Mouse (Mus musculus) stomach, adult 2 months (tissue): ENCODE results near the gene Gm21988. TPM values are rescaled to one million over a fixed set of nuclear protein-coding genes. Genes with fewer than 3 reads are reported as not detected.

Experiments used
- polyA plus RNA-seq: library from polyadenylated mRNA; depleted of rRNA; stranded (reverse); fragments of >200 nt; gene quantifications from 2 replicates; pipeline ENCODE4 v1.2.3, GENCODE M21; 2012; rRNA removed

The Gm21988 gene
- polyA plus RNA-seq, result 4.3 and 5.2 TPM in 2 replicates

DNA sequence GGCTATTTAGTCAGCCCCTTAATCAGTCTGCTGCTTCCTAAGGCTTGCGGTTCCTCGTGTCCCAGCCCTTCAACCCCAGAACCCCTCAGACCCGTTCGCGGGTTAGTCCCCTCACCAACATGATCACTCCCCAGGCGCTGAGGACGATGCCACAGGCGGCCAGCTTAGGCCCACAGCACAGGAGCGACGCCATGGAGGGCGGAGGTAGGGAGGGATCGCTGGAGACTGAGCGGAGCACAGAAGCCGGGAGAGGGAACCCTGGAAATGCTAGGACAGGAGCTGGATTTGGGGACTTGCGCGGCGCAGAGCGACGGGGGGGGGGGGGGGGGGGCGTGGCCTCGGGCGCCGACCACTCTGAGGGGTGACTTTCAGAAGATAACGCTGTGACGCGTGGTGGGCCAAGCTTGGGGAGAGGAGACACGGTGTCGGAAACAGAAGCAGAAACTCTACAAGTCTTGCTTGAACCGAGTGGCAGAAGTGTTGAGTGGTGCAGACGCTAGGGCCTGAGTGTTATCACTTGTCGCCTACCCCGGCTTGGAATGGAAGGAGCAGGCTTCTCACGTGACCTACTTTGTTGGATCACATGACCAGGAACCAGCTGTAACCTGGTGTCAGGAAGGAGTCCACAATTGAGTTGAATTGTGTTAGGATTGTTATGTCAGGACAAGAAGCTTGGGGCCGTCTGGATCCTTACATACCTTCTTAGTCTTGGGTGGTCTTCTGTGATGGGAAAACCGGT is at the start of gene Gm21988, which contains the start of gene Rnasek:
Gene Gm21988, minus strand, starts transcription at position 290 of the 739 bp plus-strand sequence.
Gene Rnasek, minus strand, starts transcription at position 302 of the 739 bp plus-strand sequence.

DNA sequence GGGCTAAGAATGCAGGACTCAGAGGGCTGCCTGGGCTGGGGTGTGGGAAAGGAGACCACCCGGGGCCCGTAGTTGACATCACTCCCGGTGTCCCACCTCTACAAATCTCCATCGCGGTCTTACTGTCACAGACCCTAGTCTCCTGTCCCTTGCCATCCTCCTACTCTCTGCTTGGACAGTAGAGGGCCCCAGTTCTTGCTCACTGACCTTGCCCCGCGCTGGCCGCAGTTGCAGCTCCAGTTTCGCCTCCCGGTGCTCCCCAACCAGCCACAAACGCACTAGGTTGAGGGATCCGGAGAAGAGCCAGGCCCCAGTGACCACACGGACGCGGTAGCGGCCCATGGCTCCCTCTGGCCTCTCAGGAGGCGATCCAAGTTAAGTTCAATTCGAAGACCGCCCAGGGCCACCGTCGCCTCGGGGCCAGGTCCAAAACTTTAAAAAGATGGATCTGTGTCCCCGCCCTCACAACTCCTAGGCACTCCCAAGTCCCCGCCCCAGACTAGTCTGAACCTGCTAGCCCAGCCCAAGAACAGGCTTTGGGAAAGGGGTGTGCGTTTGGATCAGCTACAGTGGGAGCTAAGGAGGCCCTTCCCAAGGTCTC is 15.4 kb upstream of the Gm21988 start, which contains the start of gene Alox12:
Gene Alox12, minus strand, starts transcription at position 423 of the 601 bp plus-strand sequence.

GRCm38 (mm10) chr11:70237457-70238167 is 2.0 kb downstream of the Gm21988 start, which contains the start of gene 0610010K14Rik:
Gene 0610010K14Rik (minus strand): TSS chr11:70237914.

GRCm38 (mm10) chr11:70229260-70230010 is 10.2 kb downstream of the Gm21988 start, which contains the start of gene Bcl6b:
Gene Bcl6b (minus strand): TSS chr11:70229798.

DNA sequence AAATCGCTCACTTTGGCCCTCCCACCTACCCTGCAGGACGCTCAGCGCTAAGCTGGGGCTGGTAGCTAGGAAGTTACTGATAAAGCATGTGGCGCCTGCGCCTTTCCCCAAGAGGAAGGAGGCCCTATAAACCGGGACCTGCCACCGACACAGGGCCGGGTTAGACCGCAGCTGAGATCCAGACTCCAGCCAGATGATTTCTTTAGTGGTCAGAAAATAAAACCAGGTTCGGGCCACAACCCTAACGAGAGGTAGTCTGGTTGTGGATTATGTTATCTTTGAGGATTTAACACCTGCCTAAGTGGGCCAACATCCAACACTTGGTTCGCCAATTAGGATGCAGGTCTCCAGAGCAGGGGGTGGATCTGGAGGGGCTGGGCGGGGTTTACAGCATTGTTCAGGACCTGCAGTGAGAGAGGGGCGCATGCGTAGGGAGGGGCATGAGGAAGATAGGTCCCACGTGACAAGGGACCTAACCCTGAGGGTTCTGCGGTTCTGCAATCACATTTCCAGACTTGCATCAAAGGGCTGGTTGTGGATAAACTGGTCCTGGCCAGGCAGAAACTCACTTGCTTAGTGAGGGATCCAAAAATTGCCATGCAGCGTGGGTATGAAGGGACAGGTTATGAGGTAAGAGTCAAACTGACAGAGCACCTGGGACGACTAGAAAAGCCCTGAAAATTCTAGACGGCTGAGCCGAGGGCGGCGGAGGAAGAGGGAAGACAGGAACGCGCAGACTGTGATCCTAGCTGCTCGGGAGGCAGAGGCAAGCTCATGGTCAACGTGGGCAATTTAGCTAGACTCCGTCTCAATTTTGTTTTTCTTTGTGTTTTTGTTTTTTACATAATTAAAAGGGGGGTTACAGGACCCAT is 18.7 kb downstream of the Gm21988 start, which contains the start of gene Slc16a13:
Gene Slc16a13, minus strand, starts transcription at position 334 of the 872 bp plus-strand sequence.

DNA sequence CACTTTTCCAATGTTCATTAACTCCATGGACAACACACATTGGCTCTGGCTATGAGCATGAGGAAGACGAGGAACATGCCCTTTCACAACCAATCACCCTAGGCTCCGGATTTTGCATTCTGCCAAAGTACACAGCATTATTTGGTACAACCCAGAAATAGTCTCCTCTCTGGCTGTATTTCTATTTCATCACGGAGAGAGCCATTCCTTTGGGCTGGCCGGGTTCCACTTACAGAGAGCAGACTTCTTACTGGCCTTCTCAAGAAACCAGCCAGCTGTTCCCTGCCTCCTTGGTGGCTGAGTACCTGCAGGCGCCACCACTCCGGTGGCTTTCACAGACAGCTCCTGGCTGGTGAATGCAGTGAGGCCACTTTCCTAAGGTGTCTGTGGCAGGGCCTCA is 27.2 kb downstream of the Gm21988 start, which contains the start of gene Slc16a11:
Gene Slc16a11, plus strand, starts transcription at position 330 of the 400 bp plus-strand sequence.

Other genes with a start within 250 kb of the Gm21988 start
- 180 and 211 TPM in 2 replicates for gene Gabarap, start 248.7 kb downstream of the Gm21988 start, polyA plus RNA-seq
- 2.7 and 4.8 TPM in 2 replicates for gene Phf23, start 244.1 kb downstream of the Gm21988 start, polyA plus RNA-seq
- gene Dvl2, start 239.2 kb downstream of the Gm21988 start, polyA plus RNA-seq, result 5.2 and 6.7 TPM in 2 replicates
- gene Acadvl, start 224.4 kb downstream of the Gm21988 start, polyA plus RNA-seq, result 53.2 and 55.7 TPM in 2 replicates
- 5.7 and 6.6 TPM in 2 replicates for gene Dlg4, start 222.9 kb downstream of the Gm21988 start, polyA plus RNA-seq
- 0.32 TPM in 1 of 2 replicates, not detected in the other for gene Asgr1, start 185.7 kb downstream of the Gm21988 start, polyA plus RNA-seq
- gene Asgr2, start 147.2 kb downstream of the Gm21988 start, polyA plus RNA-seq, result 0.20 and 0.28 TPM in 2 replicates
- 1.7 TPM in 2 replicates for gene Mgl2, start 109.5 kb downstream of the Gm21988 start, polyA plus RNA-seq
- 1.6 and 2.4 TPM in 2 replicates for gene Clec10a, start 83.6 kb downstream of the Gm21988 start, polyA plus RNA-seq
- 36.1 and 38.9 TPM in 2 replicates for gene Slc16a11, start 27.1 kb downstream of the Gm21988 start, polyA plus RNA-seq
- 3.0 and 3.9 TPM in 2 replicates for gene Slc16a13, start 18.8 kb downstream of the Gm21988 start, polyA plus RNA-seq
- gene Bcl6b, start 10.0 kb downstream of the Gm21988 start, polyA plus RNA-seq, result 1.9 and 2.1 TPM in 2 replicates
- gene 0610010K14Rik, start 1.9 kb downstream of the Gm21988 start, polyA plus RNA-seq, result 20.2 and 24.1 TPM in 2 replicates
- gene Rnasek, start within 50 bp of the Gm21988 start, polyA plus RNA-seq, result 128 and 152 TPM in 2 replicates
- gene Alox12, start 15.5 kb upstream of the Gm21988 start, polyA plus RNA-seq, result 3.8 and 5.6 TPM in 2 replicates
- gene Alox12e, start 82.8 kb upstream of the Gm21988 start, polyA plus RNA-seq, result 0.29 and 0.41 TPM in 2 replicates
- 3.4 and 10.5 TPM in 2 replicates for gene Alox15, start 112.2 kb upstream of the Gm21988 start, polyA plus RNA-seq
- 9.3 and 10.3 TPM in 2 replicates for gene Pelp1, start 170.2 kb upstream of the Gm21988 start, polyA plus RNA-seq
- 16.9 and 23.4 TPM in 2 replicates for gene Arrb2, start 192.8 kb upstream of the Gm21988 start, polyA plus RNA-seq
- gene Med11, start 212.1 kb upstream of the Gm21988 start, polyA plus RNA-seq, result 6.9 and 7.9 TPM in 2 replicates
- 2.3 TPM in 2 replicates for gene Zmynd15, start 219.6 kb upstream of the Gm21988 start, polyA plus RNA-seq
- gene Cxcl16, start 220.2 kb upstream of the Gm21988 start, polyA plus RNA-seq, result 14.1 and 16.5 TPM in 2 replicates